Mouse (Mus musculus) left cerebral cortex, postnatal 25 days (tissue): Measurements from ENCODE around the gene Ooep. TPM values are rescaled to one million over a fixed set of nuclear protein-coding genes. Genes with fewer than 3 reads are reported as not detected.
A peak's percentile ranks its signal among the peaks of the same experiment; 100 is the strongest.
"Not testable (repeated sequence)": the region's sequence is repeated elsewhere in the genome, so short reads cannot be mapped to it uniquely, and the experiment has no call there.

Source experiments
- DNase-seq, 2 experiments: peaks; one replicate each; pipeline ENCODE4 v3.0.0; 2022; ENCODE audit warnings: low spot score in 2 of 2, mixed read lengths in 1 of 2
- intact Hi-C: fragments of 180-260 bp; cut with DNase I; formaldehyde crosslinking; loops from one replicate; pipeline ENCODE4 v1.15.1; 2025
- total RNA-seq, 2 experiments: library from RNA; stranded (reverse); gene quantifications; 2 replicates each; pipeline ENCODE4 v1.2.3; 2021

Gene Ooep
- total RNA-seq, 2 experiments from 2014 or later = 0.16 TPM; not detected in 1

DNA sequence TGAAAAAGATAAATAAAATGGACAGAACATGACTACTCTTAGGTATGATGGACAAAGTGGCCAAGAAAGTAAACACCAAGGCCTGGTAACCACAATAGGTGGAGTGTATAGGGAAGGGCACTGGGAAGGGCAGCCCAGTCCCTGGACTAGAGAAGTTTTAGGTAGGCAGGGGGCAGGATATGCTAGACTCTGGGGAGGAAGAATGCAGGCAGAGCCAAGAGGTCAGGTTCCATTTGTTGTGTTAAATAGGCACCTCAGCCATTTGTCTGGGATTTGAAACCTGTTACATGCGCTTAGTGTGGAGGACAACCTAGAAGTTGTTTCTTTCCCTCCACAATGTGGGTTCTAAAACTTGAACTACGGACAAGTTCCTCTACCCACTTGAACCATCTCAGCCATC is 9.2 kb downstream of the Ooep start:
- DNase-seq = no peak

DNA sequence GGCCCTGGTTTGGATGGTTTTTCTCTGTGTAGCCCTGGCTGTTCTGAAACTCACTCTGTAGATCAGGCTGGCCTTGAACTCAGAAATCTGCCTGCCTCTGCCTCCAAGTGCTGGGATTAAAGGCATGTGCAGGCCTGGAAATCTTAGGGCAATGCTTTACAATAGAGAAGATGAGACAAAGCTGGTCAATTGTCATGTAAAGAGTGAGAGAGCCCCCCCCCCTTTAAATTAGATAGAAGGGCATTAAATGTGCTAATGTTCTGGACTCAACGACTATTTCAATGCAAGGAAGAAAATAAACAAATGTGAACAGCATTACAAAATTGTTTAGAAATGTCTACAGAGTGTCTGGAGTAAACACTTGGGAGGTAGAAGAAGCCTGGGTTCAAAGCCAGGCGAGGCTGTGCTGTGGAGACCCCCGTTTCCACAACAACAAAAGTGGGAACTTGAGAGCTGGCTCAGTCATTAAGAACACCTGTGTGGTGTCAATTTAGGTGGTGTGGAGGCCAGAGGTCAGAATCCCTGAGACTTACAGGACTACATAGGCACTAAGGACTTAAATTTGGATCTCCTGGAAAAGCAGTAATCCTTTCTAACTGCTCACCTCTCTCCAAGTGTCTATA is 9.7 kb downstream of the Ooep start:
- intact Hi-C loops = no loop called here
- DNase-seq = no peak

More for the DNA sequence above, 9.2 kb downstream of the Ooep start:
- intact Hi-C loops = no loop called here

DNA sequence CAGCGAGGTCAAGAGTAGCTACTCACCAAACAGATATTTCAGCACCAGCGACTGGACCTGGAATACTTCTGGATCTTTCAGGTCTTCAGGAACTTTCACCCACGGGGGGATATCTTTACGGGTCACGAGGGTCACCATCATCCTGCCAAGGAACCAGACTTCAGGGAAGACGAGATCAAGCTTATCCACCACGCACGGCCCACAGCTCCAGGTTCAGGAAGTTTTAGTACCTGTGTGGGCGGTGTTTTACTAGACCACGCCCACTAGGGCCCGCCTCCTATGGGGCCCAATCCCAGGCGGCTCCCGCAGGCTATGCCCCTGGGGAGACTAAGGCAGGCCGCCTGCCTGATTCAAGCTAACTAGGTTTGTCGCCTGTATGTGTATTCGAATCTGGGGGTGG is 10.6 kb downstream of the Ooep start, which contains the start of gene Dppa5a:
TSS of gene Dppa5a (minus strand) at position 219 of the 400 bp plus-strand sequence.
- intact Hi-C loops, DNase-seq: not testable (repeated sequence)

GRCm38 (mm10) chr9:78365850-78366544 is 12.5 kb downstream of the Ooep start:
- intact Hi-C loops = no loop called here
- DNase-seq = no peak

DNA sequence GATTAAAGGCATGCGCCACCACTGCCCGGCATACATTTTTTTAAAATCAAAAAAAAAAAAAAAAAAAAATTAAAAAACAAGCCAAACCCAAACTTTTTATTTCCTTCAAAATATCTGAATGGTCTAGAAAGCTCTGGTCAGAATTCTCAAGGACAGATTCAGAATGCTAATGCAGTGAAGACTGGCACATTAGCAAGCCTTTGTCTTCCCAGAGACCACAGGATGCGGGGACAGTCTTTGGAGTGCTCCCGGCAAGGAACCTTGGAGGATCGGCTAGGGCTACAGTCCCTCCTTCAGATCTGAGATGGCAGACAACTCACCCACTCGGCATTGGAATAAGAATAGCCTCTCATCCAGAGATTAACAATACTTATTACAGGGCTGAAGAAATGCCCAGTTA is 13.8 kb downstream of the Ooep start:
- intact Hi-C loops = no loop called here
- DNase-seq = no peak

- no peak for DNase-seq
- intact Hi-C loops = no loop called here
Measured at GRCm38 (mm10) chr9:78363374-78363773, 15.2 kb downstream of the Ooep start.

- intact Hi-C loops = no loop called here
- DNase-seq = no peak
Measured at GRCm38 (mm10) chr9:78360484-78360872, 18.0 kb downstream of the Ooep start.

DNA sequence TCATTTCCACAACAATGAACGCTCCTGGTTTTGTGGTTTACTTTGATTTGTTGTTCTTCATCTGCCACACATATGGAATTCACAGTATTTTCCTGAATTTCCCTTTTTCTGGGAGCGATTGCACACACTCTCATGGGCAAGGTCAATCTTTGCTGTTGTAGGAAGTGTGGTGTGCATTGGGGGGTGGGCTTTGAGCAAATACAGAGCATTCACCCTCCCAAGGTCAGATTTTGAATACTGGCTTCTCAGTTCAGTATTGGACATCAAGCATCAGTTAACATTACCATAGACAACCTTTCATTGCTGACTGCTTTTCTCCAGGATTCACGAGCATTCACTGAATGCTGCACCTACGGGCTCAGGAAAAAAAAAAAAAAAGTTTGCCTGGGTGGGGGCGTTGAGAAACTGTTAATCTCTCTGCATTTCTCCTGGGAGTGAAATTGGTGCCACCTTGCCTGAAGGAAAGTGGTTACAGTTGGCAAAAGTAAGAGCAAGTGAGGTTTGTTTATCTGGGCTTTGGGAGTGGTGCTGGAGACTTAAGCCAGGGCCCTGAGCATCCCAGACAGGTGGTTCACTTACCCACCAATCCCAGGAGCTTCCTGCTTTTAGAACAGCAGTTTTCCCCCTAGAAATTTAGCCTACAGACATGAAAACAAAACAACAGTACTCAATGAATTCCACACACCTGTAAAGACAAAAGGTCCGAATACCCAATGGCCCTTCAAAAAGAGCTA is 18.6 kb downstream of the Ooep start:
- no peak for DNase-seq

GRCm38 (mm10) chr9:78358053-78358452 is 20.5 kb downstream of the Ooep start:
- intact Hi-C loops = loop anchor here (5.0 to 10.0 kb wide), 3 partner anchors 74 to 197 kb away; partner anchors contain the start of genes Gm17324 and Mto1
- DNase-seq = peak; percentile 44 to 47

More for the DNA sequence above, 18.6 kb downstream of the Ooep start:
- intact Hi-C loops = loop anchor here (5.0 to 10.0 kb wide), 3 partner anchors 72 to 195 kb away; partner anchors contain the start of genes Gm17324 and Mto1

DNA sequence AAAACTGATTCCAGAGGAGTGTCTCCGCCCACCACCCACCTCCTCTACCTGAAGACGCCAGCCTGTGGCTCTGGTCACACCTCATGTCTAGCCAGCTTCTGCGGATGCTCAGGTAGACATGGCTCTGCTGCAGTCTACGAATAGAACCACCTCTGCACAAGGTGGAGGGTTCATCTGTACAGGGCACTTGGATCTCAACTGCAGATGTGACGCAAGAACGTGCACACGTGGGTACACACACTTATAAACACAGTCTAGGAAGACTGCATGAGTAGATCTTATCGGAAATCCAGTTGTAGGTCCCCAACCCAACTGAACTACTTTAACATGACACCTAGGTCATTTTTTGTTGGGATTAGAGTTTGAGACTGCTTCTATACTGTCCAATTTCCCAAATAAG is 22.9 kb downstream of the Ooep start, which contains the start of gene Gsta2:
TSS of gene Gsta2 (minus strand) at position 178 of the 400 bp plus-strand sequence.
- DNase-seq = no peak
- intact Hi-C loops = loop anchor here (5.0 to 10.0 kb wide), 3 partner anchors 77 to 199 kb away; partner anchors contain the start of genes Gm17324 and Mto1

DNA sequence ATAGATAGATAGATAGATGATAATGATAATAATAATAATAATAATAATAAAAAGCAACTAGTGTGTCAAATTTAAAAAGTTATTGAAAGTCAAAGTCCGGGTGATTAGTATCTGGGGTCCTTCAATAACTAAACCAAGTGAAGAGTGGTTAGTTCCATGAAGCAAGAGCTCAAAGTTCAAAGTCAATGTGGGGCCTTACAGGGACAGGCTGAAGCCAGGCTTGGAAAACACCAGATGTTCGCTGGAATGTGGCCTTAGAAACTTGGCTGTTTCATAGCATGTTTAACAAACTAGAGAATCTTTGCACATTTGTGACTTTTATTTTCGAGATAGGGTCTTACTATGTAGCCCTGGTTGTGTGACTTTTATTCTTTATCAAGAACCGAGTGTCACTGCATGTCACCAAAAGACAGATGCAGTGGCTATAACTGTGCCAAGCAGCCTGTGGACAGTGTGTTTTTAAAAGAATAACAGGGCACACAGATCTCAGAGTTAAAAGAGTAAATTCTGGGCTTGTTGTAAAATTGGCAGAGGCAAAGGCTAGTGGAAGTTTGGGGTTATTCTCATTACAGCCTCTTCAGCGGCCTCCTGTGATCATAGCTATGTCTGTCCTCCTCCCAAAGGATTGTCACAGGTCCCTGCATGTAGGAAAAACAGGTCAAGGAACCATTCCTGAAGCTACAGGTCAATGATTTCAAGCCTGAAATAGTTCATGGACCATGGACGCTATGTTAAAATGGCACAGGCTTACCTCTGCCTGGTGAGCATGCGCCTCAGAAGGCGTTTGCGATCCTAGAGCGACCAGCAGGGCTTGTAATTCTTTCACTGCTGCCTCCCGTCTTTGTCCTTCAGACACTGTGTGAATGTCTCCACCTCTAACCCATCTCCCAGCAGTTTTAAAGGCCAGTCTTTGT is 23.6 kb downstream of the Ooep start:
- intact Hi-C loops = loop anchor here (5.0 to 10.0 kb wide), 3 partner anchors 77 to 200 kb away; partner anchors contain the start of genes Gm17324 and Mto1

GRCm38 (mm10) chr9:78351504-78352220 is 26.9 kb downstream of the Ooep start:
- DNase-seq = no peak
- intact Hi-C loops = loop anchor here (10.0 kb wide), 1 partner anchor 203 kb away; no protein-coding TSS in a partner anchor

More for the DNA sequence above, 23.6 kb downstream of the Ooep start:
- DNase-seq = no peak

DNA sequence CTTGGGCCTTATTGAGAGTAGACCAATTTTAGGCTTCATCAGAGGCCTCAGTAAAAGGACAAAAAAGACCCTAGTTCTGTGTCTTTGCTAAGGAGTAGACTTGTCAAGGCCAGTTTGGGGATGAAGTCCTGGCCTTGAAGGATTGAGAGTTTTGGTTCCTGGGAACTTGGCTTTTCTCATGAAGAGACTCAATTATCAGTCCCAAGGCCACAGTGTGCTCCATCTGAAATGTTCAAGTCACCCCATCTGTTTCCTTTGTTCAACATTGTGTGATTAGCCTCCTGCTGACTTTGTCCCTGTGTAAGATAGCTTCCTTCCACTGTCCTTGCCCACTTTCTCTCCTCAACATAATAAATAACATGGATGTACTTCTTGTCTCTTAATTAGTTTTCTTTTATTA is 28.5 kb downstream of the Ooep start:
- DNase-seq = not testable (repeated sequence)
- intact Hi-C loops = loop anchor here (10.0 kb wide), 1 partner anchor 205 kb away; no protein-coding TSS in a partner anchor

DNA sequence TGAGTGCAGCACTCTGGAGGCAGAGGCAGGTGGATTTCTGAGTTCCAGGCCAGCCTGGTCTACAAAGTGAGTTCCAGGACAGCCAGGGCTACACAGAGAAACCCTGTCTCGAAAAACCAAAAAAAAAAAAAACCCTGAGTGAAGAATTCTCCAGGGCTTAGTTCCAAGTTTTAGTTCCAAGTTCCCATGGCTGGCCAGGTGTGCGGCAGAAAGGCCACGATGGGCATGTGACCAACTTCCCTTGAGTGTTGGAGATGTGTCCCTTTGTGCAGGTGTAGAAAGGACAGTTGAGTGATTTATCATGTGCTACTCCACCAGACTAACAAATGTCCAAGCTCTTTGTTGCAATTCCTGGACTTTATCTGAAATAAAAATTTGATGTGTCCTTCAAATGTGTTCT is 29.4 kb downstream of the Ooep start:
- not testable (repeated sequence) for DNase-seq
- intact Hi-C loops = loop anchor here (10.0 kb wide), 1 partner anchor 54 kb away; no protein-coding TSS in a partner anchor

DNA sequence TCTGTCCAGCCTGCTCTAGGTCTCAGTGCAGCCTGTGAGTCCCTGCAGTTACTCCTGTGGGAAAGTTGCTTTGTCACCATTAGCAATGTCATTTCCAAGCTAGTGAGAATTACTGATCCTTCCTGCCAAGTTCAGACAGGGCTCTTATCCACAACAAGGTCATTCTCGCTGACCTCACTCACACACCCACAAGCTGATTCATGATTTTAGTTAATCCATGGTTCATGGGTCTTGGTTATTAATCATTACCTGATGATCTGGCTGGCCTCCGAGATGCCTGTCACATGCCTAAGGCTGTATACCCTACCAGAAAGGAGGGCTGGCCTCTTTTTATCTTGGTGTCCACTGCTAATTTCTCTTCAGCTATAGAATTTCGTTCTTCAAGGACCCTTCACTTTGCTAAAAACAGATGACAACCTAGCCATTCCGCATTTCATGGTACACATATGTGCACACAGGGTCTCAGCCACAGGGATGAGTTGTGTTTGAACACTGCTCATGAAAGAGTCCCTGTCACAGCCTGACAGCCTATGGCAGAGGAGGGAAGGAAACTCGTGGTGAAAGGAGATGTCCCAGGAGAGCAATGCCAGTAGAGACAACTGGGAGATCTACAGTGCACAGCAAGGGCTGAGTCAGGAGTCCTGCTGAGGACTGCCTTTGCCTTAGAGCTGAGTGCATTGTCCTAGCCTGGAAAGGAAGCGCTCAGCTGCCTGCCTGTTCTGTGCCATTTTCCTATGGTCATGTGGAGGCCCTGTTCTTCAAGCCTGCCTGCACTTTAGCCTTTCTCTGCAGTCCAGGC is 30.1 kb downstream of the Ooep start:
- intact Hi-C loops = loop anchor here (10.0 kb wide), 1 partner anchor 54 kb away; no protein-coding TSS in a partner anchor

DNA sequence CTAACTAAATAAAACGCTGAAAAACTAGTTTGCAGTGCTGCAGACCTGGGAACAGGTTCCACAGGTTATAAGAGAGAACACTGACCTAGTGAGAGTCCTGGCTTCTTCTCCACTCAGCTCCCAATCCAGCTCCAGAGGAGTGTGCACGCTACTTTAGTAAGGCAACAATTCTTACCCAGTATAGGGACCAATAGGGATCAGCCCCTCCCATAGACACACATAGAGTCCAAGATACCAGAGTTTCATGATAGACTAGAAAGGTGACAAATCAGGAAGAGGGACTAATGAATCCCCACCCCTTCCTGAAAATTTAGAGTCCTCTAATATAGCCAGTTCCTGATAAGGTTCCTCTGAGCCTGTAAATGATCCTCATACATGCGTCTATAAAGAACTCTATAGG is 31.5 kb downstream of the Ooep start:
- intact Hi-C loops = loop anchor here (10.0 kb wide), 1 partner anchor 52 kb away; no protein-coding TSS in a partner anchor
- no peak for DNase-seq

More for the DNA sequence above, 30.1 kb downstream of the Ooep start:
- DNase-seq = not testable (repeated sequence)

DNA sequence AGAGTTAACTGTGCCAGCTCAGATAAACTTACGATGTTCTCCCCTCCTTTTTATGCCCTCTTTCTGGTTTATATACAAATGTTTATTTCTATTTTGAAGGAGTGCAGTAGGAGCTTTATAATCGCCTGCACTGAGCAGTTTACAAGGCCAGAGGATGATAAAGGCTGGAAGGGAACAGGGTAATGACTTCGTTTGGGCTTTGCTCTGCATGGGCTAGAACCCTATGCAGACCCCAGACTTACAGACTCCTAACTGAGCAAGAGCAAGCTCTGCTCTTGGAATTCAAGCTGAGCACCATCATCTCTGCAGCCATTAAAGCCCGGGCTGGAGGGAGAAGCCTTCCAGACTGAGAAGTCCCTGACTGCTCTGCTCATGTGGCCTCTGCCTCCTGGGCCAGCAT is 33.3 kb downstream of the Ooep start:
- DNase-seq = not testable (repeated sequence)
- intact Hi-C loops = loop anchor here (10.0 kb wide), 1 partner anchor 50 kb away; no protein-coding TSS in a partner anchor
